Mouse (Mus musculus) small intestine, adult 2 months (tissue): ENCODE results near the gene Kcnj10.

Source experiments
- CTCF ChIP-seq: fragments of 200-500 bp; IDR thresholded peaks from 2 replicates; pipeline ENCODE4 v1.5.1; 2012; ENCODE audit warnings: low read depth, mild to moderate bottlenecking, control low read depth, inconsistent platforms, low read length, moderate library complexity, mixed read lengths; ENCODE audit not compliant: insufficient replicate concordance, insufficient read length; ENCODE audit errors: extremely low read depth
- POLR2A ChIP-seq: fragments of 200-500 bp; IDR thresholded peaks from 2 replicates; pipeline ENCODE4 v1.6.1; 2012; ENCODE audit warnings: low read depth, mild to moderate bottlenecking, control low read depth, inconsistent platforms, low read length, moderate library complexity

- TF ChIP-seq CTCF = no peak
- no peak for TF ChIP-seq POLR2A
These were observed 48.1 kb upstream of the Kcnj10 start for GRCm38 (mm10) chr1:172292880-172293279.
